Mouse (Mus musculus) limb, embryonic 15.5 days (tissue): Measurements from ENCODE around the gene Chic2. TPM values are rescaled to one million over a fixed set of nuclear protein-coding genes. Genes with fewer than 3 reads are reported as not detected.
A peak's percentile ranks its signal among the peaks of the same experiment; 100 is the strongest.

Experiments
- ATAC-seq: fragments of 200-750 bp; cut with Nextera tagmentation; 2 replicates; pipeline ENCODE4 v1.8.0; 2017; ENCODE audit warnings: low read depth, moderate TSS enrichment; ENCODE audit not compliant: insufficient number of reproducible peaks, low FRiP score, low TSS enrichment
- H3K27ac ChIP-seq: fragments of 300-500 bp; sonication (generic); 2 replicates; pipeline ENCODE4 v1.5.1; 2015; ENCODE audit warnings: moderate library complexity, mild to moderate bottlenecking, inconsistent platforms
- H3K27me3 ChIP-seq: fragments of 300-500 bp; sonication (generic); 2 replicates; pipeline ENCODE4 v1.6.1; 2015; ENCODE audit warnings: inconsistent platforms
- H3K36me3 ChIP-seq: fragments of 300-500 bp; sonication (generic); 2 replicates; pipeline ENCODE4 v1.6.1; 2015; ENCODE audit warnings: inconsistent platforms
- H3K4me1 ChIP-seq: fragments of 300-500 bp; sonication (generic); 2 replicates; pipeline ENCODE4 v1.6.1; 2015; ENCODE audit warnings: inconsistent platforms
- H3K4me2 ChIP-seq: fragments of 300-500 bp; sonication (generic); 2 replicates; pipeline ENCODE4 v1.6.1; 2015; ENCODE audit warnings: mild to moderate bottlenecking, inconsistent platforms
- H3K4me3 ChIP-seq: fragments of 300-500 bp; sonication (generic); 2 replicates; pipeline ENCODE4 v1.5.1; 2015; ENCODE audit warnings: mild to moderate bottlenecking, inconsistent platforms
- H3K9ac ChIP-seq: fragments of 300-500 bp; sonication (generic); 2 replicates; pipeline ENCODE4 v1.6.1; 2015; ENCODE audit warnings: inconsistent platforms
- H3K9me3 ChIP-seq: fragments of 300-500 bp; sonication (generic); 2 replicates; pipeline ENCODE4 v1.6.1; 2016; ENCODE audit warnings: inconsistent platforms
- WGBS: fragments of 180-500 bp; shearing (Covaris S2); methylation state at CpG from one replicate; pipeline ENCODE4 v1.1.7; 2015; 5-methylcytosine and 5-hydroxymethylcytosine counted together
- polyA plus RNA-seq: library from polyadenylated mRNA; unstranded; fragments of >200 nt; fragmentation: Nextera tagmentation; extraction: Ambion mirVana; gene quantifications from 2 replicates; pipeline ENCODE4 v1.2.1, GENCODE M21; 2015

Chic2 gene
- polyA plus RNA-seq, 1 experiment from 2014 or later = 32.1 TPM

DNA sequence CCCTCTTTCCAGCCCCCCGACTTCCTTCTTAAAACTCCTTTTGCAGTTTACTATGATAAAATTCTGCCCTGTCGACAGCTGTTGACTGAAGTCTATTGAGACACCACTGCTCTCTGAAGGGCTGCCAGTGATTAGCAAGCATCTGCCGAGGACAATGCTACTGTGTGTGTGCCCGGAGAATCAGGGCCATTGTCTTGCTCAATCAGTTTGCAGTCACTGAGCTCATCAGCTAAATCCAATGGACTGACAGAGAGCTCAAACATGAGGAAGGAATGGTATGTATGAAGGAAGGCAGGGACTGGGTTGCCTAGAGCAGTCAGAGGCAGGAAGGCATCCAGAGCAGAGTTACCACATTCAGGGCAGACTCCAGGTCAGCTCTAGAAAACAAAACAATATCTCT lies 18.6 kb upstream of the Chic2 start:
- Histone ChIP-seq H3K36me3 (no peaks in the 10 kb centered on the region), H3K9ac (no peak overlapping the region), H3K4me3 (no peak overlapping the region), H3K9me3 (no peaks in the 10 kb centered on the region), H3K4me1 (peaks cover 11% of the 10 kb centered on the region), H3K27me3 (peaks cover 22% of the 10 kb centered on the region), H3K4me2 (no peak overlapping the region), H3K27ac (no peak overlapping the region)
- ATAC-seq = no peak
- WGBS = 59% methylated on average over 4 of the region's 4 CpGs

DNA sequence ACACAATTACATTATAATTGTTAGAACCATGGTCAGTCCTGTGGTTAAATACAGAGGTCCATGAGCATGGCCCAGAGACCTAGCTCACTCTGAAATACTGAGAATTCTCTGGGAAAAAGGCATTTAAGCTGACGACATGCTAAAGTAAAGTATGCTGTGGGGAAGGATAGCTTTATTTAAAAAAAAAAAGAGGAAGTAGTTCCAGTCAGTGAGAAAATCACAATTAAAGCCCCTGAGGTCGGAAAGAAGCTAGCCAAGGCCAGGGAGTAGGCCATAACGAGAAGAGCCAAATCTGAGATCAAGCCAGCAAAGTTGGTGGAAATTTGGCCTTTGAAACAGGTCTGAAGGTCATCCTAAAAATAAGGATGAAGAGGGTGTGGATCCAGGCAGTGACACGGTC lies 6.5 kb upstream of the Chic2 start:
- WGBS = 69% methylated on average over 4 of the region's 4 CpGs
- Histone ChIP-seq H3K9ac (no peak overlapping the region), H3K4me1 (no peaks in the 10 kb centered on the region), H3K9me3 (no peaks in the 10 kb centered on the region), H3K4me3 (no peak overlapping the region), H3K27me3 (no peaks in the 10 kb centered on the region), H3K4me2 (no peak overlapping the region), H3K27ac (no peak overlapping the region), H3K36me3 (no peaks in the 10 kb centered on the region)
- ATAC-seq = no peak

DNA sequence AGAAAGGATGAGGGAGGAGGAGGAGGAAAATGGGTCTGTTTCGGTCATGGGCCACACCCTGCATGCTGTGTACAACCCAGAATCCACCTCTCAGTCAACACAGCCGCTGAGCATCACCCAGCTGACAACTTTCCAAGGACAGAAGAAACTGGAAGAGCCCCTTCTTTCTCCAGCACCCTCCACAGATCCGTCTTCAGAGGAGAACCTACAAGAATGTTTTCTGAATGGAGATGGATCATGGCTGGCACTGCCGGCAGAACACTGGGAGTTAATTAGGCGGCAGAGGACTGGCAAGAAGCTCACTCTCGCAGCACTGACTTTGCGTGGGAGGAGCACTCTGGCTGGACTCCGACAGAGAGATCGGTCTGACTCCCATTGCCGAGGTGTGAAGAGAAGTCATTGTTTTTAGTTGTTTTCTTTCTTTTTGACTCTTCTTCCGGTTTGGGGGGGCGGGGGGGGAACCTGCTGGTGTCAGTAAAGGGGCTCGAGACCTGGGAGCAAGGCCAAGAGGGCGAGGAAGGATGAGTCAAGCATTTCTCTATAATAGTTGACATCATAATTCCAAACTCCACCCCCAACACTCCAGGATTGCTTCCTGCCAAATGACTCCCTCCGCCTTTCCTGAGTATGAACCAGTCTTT lies 2.2 kb upstream of the Chic2 start:
- no peak overlapping the region for H3K27ac ChIP-seq
- H3K4me2 ChIP-seq = no peak overlapping the region
- H3K9me3 ChIP-seq = no peaks in the 10 kb centered on the region
- no peak overlapping the region for H3K4me3 ChIP-seq
- no peak for ATAC-seq
- 54% methylated on average over 15 of the region's 15 CpGs for WGBS
- no peaks in the 10 kb centered on the region for H3K27me3 ChIP-seq
- H3K4me1 ChIP-seq = peaks cover 4% of the 10 kb centered on the region
- H3K36me3 ChIP-seq = no peaks in the 10 kb centered on the region
- no peak overlapping the region for H3K9ac ChIP-seq

DNA sequence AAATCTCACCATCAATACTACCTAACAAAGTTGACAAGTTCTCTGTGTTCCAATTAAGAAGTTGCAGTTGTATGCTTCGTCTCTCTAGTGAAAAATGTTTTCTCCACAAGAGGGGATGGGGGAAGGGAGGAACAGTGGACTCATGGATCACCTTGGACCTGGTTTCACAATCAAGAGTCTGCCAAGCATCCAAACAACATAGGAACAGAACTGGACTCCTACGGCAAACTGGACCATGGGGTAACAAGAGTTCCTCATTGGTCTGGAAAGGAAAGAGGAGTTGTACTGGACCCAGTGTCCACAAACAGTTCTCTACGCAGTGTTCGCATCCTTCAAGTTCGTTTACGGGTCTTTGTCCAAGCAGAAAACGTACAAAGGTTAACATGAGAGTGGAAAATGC lies 797 bp upstream of the Chic2 start:
- H3K4me1 ChIP-seq = peaks cover 4% of the 10 kb centered on the region
- 82% methylated on average over 7 of the region's 7 CpGs for WGBS
- H3K9ac ChIP-seq = no peak overlapping the region
- no peak overlapping the region for H3K27ac ChIP-seq
- no peak overlapping the region for H3K4me2 ChIP-seq
- no peaks in the 10 kb centered on the region for H3K36me3 ChIP-seq
- H3K9me3 ChIP-seq = no peaks in the 10 kb centered on the region
- no peak for ATAC-seq
- no peak overlapping the region for H3K4me3 ChIP-seq
- no peaks in the 10 kb centered on the region for H3K27me3 ChIP-seq

DNA sequence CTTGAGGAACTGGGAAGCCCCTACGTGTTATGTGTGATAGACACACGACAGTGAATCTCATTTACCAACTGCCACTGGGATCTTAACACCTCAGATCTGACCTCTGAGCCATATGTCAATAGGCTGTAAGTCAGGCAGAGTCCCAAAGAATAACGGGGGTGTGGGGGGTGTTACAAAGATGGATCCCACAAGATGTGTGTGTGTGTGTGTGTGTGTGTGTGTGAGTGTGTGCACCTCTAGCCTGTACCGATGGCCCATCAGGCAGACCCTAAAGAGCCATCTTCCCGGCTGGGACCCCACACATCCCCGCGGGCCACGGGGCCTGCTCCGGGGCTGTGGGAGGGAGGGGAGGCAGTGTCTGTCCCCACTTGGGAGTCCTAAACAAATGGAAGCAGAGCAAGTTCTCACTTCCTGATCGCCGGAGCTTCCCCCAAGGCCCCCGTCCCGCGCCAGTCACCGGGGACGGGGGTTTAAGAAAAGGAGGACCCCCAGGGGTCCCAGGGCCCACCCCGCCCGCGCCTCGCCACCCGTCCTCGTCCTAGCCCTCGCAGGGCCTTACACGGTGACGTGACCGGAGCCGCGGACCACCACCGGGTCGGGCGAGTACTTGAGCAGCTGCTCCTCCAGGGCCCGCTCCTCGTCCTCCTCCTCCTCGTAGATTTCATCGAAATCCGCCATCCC lies 813 bp downstream of the Chic2 start:
- Histone ChIP-seq H3K27ac (peak overlapping the region; percentile 87), H3K27me3 (no peaks in the 10 kb centered on the region), H3K4me2 (peak overlapping the region; percentile 72), H3K9ac (peak overlapping the region; percentile 100), H3K4me3 (peak overlapping the region; percentile 98), H3K9me3 (no peaks in the 10 kb centered on the region), H3K4me1 (peaks cover 4% of the 10 kb centered on the region), H3K36me3 (no peaks in the 10 kb centered on the region)
- peak; percentile 61 for ATAC-seq
- under 1% methylated on average over 33 of the region's 36 CpGs for WGBS

DNA sequence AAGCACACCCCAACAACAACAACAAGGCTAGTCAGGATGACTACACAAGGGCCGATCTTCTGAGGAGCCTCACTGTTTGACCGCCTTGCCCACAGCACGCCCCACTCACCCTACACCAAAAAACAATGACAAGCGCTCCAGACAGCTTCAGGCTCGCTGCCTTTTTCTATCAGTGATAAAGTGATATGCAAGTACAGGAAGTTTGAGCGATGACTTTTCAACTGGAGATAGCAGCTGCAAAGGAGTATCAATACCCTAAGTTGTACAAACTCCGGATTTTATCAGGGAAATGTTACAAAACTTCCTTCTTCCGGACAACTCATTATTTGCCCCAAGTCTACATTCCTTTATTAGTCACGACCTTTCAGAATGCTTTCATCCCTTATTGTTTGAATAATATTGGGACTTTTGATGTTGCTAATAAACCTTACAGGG lies 1.5 kb downstream of the Chic2 start:
- Histone ChIP-seq H3K9me3 (no peaks in the 10 kb centered on the region), H3K36me3 (no peaks in the 10 kb centered on the region), H3K4me1 (peaks cover 4% of the 10 kb centered on the region), H3K27ac (no peak overlapping the region), H3K9ac (no peak overlapping the region), H3K4me2 (peak overlapping the region; percentile 72), H3K27me3 (no peaks in the 10 kb centered on the region), H3K4me3 (peak overlapping the region; percentile 98)
- no peak for ATAC-seq
- WGBS = 50% methylated on average over 9 of the region's 9 CpGs

DNA sequence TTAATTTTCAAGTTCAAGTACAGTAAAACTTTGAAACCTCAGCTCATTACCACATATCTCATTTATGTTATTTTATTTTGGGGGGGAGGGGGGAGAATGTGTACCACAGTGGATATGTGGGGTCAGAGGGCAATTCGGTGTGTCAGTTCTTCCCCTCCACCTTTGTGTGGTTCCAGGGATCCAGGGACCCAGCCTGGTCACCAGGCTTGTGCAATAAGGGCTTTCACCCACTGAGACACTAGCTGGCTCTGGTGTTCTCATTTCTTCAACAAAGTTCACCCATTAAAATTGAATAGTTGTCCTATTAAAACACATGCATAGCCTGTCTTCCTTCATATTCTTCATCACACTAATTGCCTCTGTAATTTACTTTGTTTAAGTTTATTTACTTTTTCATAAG lies 5.3 kb downstream of the Chic2 start:
- no peaks in the 10 kb centered on the region for H3K9me3 ChIP-seq
- no peak overlapping the region for H3K4me2 ChIP-seq
- WGBS = 93% methylated on average over 1 of the region's 1 CpGs
- no peaks in the 10 kb centered on the region for H3K27me3 ChIP-seq
- no peak overlapping the region for H3K9ac ChIP-seq
- no peak overlapping the region for H3K27ac ChIP-seq
- H3K36me3 ChIP-seq = no peaks in the 10 kb centered on the region
- H3K4me3 ChIP-seq = no peak overlapping the region
- no peak for ATAC-seq
- H3K4me1 ChIP-seq = peaks cover 4% of the 10 kb centered on the region

DNA sequence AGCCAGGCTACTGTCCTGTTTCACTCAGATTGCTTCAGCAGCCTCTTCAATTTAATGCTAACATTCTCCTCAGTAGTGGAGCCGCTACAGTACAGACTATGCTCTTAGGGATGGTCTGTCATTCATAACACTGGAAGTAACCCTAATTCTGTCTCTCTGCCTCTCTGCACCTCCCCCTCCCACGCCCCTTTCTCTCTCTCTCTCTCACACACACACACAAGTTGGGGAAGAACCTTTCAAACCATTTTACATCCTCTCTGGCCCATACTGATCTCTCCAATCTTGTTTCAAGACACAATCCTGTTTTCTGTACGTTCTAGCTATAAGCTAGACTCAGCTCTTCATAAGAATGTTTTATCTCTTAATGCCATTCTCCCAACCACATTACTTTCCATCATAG lies 9.1 kb downstream of the Chic2 start:
- peaks cover 5% of the 10 kb centered on the region; the same call in 1 of the 2 replicates for H3K4me1 ChIP-seq
- no peak overlapping the region for H3K9ac ChIP-seq
- H3K36me3 ChIP-seq = no peaks in the 10 kb centered on the region
- no peak overlapping the region for H3K27ac ChIP-seq
- H3K4me2 ChIP-seq = no peak overlapping the region
- 91% methylated on average over 3 of the region's 3 CpGs for WGBS
- ATAC-seq = no peak
- H3K27me3 ChIP-seq = no peaks in the 10 kb centered on the region
- H3K4me3 ChIP-seq = no peak overlapping the region
- no peaks in the 10 kb centered on the region for H3K9me3 ChIP-seq

DNA sequence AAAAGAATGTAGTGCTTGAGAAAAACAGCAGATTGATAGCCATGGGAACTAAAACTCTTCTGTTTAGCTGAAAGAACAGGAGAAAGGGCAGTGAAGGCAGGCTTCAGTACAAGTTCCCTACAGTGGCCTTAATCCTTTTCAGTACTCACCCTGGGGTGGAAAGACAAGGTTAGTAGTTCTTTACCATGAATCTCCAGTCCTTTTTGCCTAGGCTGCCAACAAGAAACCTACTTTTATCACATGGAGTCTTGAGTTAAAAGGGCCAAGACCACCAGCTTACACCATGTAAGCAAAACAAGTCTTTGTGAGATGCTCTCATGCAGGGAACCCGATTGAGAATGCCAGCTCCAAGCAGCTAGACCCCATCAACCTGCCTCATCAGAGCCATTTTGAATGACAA lies 29.8 kb downstream of the Chic2 start:
- 75% methylated on average over 1 of the region's 1 CpGs for WGBS
- H3K36me3 ChIP-seq = no peaks in the 10 kb centered on the region; the same call in 1 of the 2 replicates
- H3K27ac ChIP-seq = no peak overlapping the region
- no peak overlapping the region for H3K9ac ChIP-seq
- ATAC-seq = no peak
- no peak overlapping the region for H3K4me2 ChIP-seq
- no peaks in the 10 kb centered on the region for H3K27me3 ChIP-seq
- H3K9me3 ChIP-seq = no peaks in the 10 kb centered on the region
- H3K4me1 ChIP-seq = peaks cover 3% of the 10 kb centered on the region; the same call in 1 of the 2 replicates
- H3K4me3 ChIP-seq = no peak overlapping the region

DNA sequence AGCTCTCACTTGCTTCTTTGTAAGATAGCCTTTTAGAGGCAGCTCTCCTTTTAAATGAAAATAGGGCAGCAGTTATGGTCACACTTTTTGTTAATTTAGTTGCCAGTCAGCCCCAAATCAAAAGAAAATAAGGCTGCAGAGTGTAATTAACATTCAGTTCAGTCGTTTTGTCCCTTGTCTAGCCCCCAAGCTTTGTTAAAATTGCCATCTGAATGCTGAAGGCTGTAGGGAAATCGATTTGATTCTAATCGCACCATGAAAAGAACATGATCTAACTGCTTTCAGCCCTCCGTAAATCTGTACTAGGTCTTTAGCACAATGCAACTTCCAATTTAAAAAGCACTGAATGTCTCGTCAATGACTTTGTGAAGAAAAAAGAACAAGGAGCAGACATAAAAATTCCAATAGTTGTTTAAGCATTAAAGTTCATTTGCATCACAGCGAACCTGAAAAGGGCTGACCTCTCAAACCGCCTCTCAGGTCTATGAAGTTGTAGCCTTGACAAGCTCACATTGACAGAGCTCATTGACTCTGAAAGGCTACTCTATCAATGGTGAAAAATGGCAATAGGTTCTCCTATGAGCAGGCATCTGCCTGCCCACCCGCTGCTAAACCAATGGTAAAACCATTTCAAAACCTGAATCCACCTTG lies 31.7 kb downstream of the Chic2 start:
- Histone ChIP-seq H3K9me3 (no peaks in the 10 kb centered on the region), H3K27ac (no peak overlapping the region), H3K4me2 (no peak overlapping the region), H3K36me3 (peaks cover 4% of the 10 kb centered on the region; the same call in 1 of the 2 replicates), H3K9ac (no peak overlapping the region), H3K27me3 (no peaks in the 10 kb centered on the region), H3K4me3 (no peak overlapping the region), H3K4me1 (peaks cover 3% of the 10 kb centered on the region; the same call in 1 of the 2 replicates)
- WGBS = 71% methylated on average over 8 of the region's 8 CpGs
- ATAC-seq = no peak

DNA sequence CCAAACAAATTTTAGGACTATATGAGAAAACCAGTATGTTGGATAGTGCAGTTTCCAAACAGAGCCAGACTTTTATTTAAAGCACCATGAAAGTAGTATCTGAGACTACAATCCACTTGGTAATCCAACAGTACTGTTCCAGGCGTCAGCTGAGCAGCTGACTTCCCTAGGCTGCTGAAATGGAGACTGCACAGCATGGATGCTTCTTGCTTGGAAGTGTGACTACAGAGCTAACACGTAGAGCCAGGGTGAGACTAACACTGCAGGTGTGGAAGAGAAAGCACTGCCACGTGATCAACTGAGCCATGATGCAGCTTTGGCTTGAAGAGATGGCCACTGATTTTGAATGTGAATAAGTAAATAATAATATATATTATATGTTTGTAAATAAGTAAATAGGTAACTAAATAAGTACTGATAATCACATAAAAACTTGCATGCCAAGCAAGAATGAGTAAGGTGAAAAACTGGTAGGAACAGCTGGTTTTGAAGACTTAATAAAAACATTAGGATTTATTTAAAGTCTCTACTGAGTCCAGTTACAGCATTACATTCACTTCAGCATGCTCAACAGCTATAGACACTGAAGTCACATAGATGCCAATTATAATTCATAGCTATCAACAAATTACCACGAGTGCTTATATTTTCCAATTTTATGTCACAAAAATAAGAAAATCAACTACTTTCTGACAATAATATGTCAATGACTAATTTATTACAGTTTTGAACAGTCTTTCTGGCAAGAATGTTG lies 32.4 kb downstream of the Chic2 start:
- peaks cover 3% of the 10 kb centered on the region; the same call in 1 of the 2 replicates for H3K4me1 ChIP-seq
- no peak overlapping the region for H3K9ac ChIP-seq
- no peak overlapping the region for H3K27ac ChIP-seq
- no peaks in the 10 kb centered on the region for H3K27me3 ChIP-seq
- no peak overlapping the region for H3K4me2 ChIP-seq
- 53% methylated on average over 4 of the region's 4 CpGs for WGBS
- ATAC-seq = no peak
- no peaks in the 10 kb centered on the region for H3K9me3 ChIP-seq
- H3K36me3 ChIP-seq = peaks cover 5% of the 10 kb centered on the region; the same call in 1 of the 2 replicates
- H3K4me3 ChIP-seq = no peak overlapping the region
